Mouse (Mus musculus) brain, embryonic 14.5 days (tissue): Measurements from ENCODE around the gene Gm11627. TPM values are rescaled to one million over a fixed set of nuclear protein-coding genes. Genes with fewer than 3 reads are reported as not detected.
"Not testable (repeated sequence)": the region's sequence is repeated elsewhere in the genome, so short reads cannot be mapped to it uniquely, and the experiment has no call there.

ENCODE experiments used
- DNase-seq: peaks from one replicate; pipeline ENCODE4 v3.0.0-alpha.2; 2011; ENCODE audit warnings: low read depth
- CTCF ChIP-seq: fragments of 200-500 bp; IDR thresholded peaks from 2 replicates; pipeline ENCODE4 v1.5.1; 2012; ENCODE audit warnings: inconsistent platforms, mild to moderate bottlenecking, moderate library complexity, borderline replicate concordance; ENCODE audit not compliant: insufficient read depth, insufficient read length; ENCODE audit errors: extremely low read depth
- POLR2A ChIP-seq: fragments of 200-500 bp; IDR thresholded peaks from 2 replicates; pipeline ENCODE4 v1.6.1; 2012; ENCODE audit warnings: mild to moderate bottlenecking, inconsistent platforms, borderline replicate concordance; ENCODE audit not compliant: poor library complexity, insufficient read depth, insufficient read length, severe bottlenecking; ENCODE audit errors: extremely low read depth
- polyA plus RNA-seq: library from polyadenylated mRNA; depleted of rRNA; stranded (reverse); fragments of >200 nt; gene quantifications from 2 replicates; pipeline ENCODE4 v1.2.3, GENCODE M21; 2012; rRNA removed

Gm11627 gene
- polyA plus RNA-seq, 1 experiment = 3.6 TPM

GRCm38 (mm10) chr11:102555400-102556030 lies 23.7 kb downstream of the Gm11627 start:
- TF ChIP-seq POLR2A = no peak
- no peak for TF ChIP-seq CTCF
- no peak for DNase-seq

GRCm38 (mm10) chr11:102552051-102552450 lies 27.2 kb downstream of the Gm11627 start:
- TF ChIP-seq POLR2A (no peak), CTCF (0 out of 2 replicates have a peak, but pooled peaks have one; percentile 1)

GRCm38 (mm10) chr11:102551176-102551575 lies 28.1 kb downstream of the Gm11627 start:
- TF ChIP-seq CTCF = no peak
- no peak for TF ChIP-seq POLR2A
- DNase-seq = no peak

More at GRCm38 (mm10) chr11:102552051-102552450, 27.2 kb downstream of the Gm11627 start:
- DNase-seq = no peak

DNA sequence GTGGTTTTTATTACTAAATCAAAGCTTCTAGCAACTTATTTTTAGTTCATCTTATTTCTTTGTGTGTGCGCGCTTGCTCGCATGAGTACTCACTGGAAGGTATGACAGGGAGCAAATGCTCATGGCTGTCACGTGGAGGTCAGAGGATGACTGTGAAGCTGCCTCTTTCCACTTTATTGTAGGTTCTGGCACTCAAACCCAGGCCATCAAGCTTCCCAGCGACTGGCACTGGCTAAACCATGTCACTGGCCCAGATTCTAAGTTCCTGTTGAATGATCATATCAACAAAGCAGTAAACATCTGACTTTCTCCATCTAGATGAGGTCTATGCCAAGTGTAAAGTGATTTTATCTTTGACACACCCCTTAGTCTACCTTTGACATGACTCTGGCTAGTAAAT lies 37.8 kb downstream of the Gm11627 start:
- DNase-seq = no peak
- TF ChIP-seq CTCF = no peak
- TF ChIP-seq POLR2A = no peak

GRCm38 (mm10) chr11:102540286-102540685 lies 39.0 kb downstream of the Gm11627 start:
- DNase-seq = not testable (repeated sequence)

GRCm38 (mm10) chr11:102539690-102540089 lies 39.6 kb downstream of the Gm11627 start:
- TF ChIP-seq POLR2A = no peak
- TF ChIP-seq CTCF = no peak

DNA sequence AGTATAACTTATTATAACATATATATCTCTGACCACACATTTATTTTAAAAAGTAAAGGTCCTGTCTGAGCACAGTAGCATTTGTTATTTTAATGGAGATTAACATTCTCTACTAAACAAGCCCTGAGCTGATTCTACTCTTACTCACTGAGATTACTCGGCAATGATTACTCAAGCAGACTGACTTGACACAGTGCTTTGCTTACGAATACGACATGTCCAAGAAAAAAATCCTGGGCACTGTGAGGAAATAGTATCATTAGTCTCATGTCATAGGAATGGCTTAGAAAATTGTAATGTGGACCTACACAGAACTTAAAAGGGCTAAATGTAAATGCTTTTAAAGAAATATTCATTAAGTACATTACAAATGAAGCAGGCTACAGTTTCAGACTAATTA lies 43.1 kb downstream of the Gm11627 start:
- peak; percentile 55 for DNase-seq
- TF ChIP-seq POLR2A (no peak), CTCF (no peak)

More at GRCm38 (mm10) chr11:102539690-102540089, 39.6 kb downstream of the Gm11627 start:
- DNase-seq = no peak

DNA sequence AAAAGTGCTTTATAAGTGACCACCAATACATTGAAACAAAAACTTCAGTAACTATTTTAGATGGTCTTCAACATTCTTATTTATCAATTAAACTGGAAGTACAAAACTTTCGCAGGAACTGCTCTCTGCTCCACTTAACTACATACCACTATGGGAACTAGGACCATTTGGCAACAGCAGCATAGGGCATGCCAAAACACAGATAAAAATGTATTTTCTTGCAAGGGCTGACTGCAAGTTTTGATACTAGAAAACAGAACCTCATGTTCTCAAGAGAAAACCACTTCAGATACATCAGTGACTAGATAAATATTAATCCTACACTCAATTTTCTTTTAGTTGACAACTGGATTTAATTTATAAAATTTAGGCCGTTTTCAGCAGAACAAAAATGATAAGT lies 45.2 kb downstream of the Gm11627 start:
- TF ChIP-seq CTCF (no peak), POLR2A (no peak)
- DNase-seq = no peak

DNA sequence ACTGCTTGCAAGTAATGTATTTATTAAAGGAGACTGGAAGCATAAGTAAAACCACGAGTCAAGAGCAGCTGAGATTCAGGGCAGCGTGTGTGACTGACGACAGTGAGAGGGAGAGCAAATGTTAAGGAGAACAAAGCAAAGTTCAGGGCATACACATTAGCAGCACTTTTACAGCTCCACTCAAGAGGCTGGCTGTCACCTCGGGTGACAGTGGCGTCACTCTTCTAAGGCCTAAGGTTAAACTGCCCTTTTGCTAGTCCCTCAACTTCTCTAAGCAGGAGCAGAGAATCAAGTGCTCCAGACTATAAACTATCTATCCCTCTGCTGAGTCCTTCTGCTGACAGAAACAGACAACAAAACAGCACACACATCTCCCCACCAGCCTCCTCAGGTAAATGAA lies 47.8 kb downstream of the Gm11627 start:
- no peak for DNase-seq
- TF ChIP-seq CTCF = no peak
- TF ChIP-seq POLR2A = no peak

Other genes with a start within 250 kb of the Gm11627 start
- 1.3 and 2.6 TPM in 2 replicates for gene Slc4a1, start 213.3 kb downstream of the Gm11627 start, polyA plus RNA-seq
- 292 and 306 TPM in 2 replicates for gene Rundc3a, start 186.1 kb downstream of the Gm11627 start, polyA plus RNA-seq
- gene Slc25a39, start 171.5 kb downstream of the Gm11627 start, polyA plus RNA-seq = 122 and 129 TPM in 2 replicates
- 33.2 and 53.0 TPM in 2 replicates for gene Grn, start 149.1 kb downstream of the Gm11627 start, polyA plus RNA-seq
- gene Fam171a2, start 131.8 kb downstream of the Gm11627 start, polyA plus RNA-seq = 221 and 276 TPM in 2 replicates
- gene Itga2b, start 109.3 kb downstream of the Gm11627 start, polyA plus RNA-seq = 4.8 and 5.3 TPM in 2 replicates
- gene Gpatch8, start 23.1 kb downstream of the Gm11627 start, polyA plus RNA-seq = 46.1 and 58.4 TPM in 2 replicates
- 35.6 and 59.4 TPM in 2 replicates for gene Fzd2, start 24.9 kb upstream of the Gm11627 start, polyA plus RNA-seq
- 0.03 and 0.11 TPM in 2 replicates for gene Meioc, start 84.3 kb upstream of the Gm11627 start, polyA plus RNA-seq
- 18.5 and 23.9 TPM in 2 replicates for gene Ccdc43, start 118.3 kb upstream of the Gm11627 start, polyA plus RNA-seq
- gene Adam11, start 182.0 kb upstream of the Gm11627 start, polyA plus RNA-seq = 48.4 and 64.1 TPM in 2 replicates
- 52.2 and 61.0 TPM in 2 replicates for gene Gjc1, start 240.2 kb upstream of the Gm11627 start, polyA plus RNA-seq